Mouse (Mus musculus) erythroblast, embryonic 14.5 days (primary cell): ENCODE results near the gene Faf1. TPM values are rescaled to one million over a fixed set of nuclear protein-coding genes. Genes with fewer than 3 reads are reported as not detected.

Source experiments
- H3K27me3 ChIP-seq: 2 replicates; pipeline ENCODE4 v1.6.1; 2012; ENCODE audit warnings: inconsistent platforms; ENCODE audit not compliant: control insufficient read depth
- H3K36me3 ChIP-seq: 2 replicates; pipeline ENCODE4 v1.6.1; 2012; ENCODE audit warnings: mild to moderate bottlenecking, inconsistent platforms; ENCODE audit not compliant: control insufficient read depth
- H3K4me1 ChIP-seq: 2 replicates; pipeline ENCODE4 v1.6.1; 2012; ENCODE audit warnings: inconsistent platforms; ENCODE audit not compliant: control insufficient read depth
- H3K4me3 ChIP-seq: replicated peaks from 2 replicates; pipeline ENCODE3; 2012; ENCODE audit warnings: moderate library complexity, mild to moderate bottlenecking, inconsistent platforms
- H3K9me3 ChIP-seq: 2 replicates; pipeline ENCODE4 v1.6.1; 2012; ENCODE audit warnings: low read length, inconsistent platforms, mixed read lengths; ENCODE audit not compliant: control insufficient read depth
- GATA1 ChIP-seq: IDR thresholded peaks from 2 replicates; pipeline ENCODE4 v1.6.1; 2012; ENCODE audit warnings: low read length, inconsistent platforms, mixed read lengths
- TAL1 ChIP-seq: IDR thresholded peaks from 3 replicates; pipeline ENCODE4 v1.6.1; 2012; ENCODE audit warnings: low read length, inconsistent platforms, mixed read lengths
- polyA plus RNA-seq: library from polyadenylated mRNA; stranded (reverse); fragments of >175 nt; gene quantifications from 2 replicates; pipeline ENCODE4 v1.2.3, GENCODE M21; 2012

Faf1 gene
- polyA plus RNA-seq, 1 experiment = 0.77 TPM

DNA sequence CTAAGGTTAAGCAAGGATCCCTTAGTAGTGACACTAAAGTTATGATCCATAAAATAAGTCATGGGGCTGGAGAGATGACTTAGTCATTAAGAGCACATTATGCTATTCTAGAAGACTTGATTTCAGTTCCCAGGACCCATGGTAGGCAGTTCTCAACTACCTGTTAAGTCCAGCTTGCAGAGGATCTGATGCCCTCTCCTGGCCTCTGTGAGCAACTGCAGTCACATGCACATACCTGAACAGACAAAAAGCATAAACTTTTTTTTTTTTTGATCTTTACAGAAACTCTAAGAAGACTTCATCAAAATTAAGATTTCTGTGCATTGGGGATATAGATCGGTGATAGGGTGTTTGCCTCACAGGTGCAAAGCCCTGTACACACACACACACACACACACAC lies 254.1 kb downstream of the Faf1 start:
- peaks cover 14% of the 10 kb centered on the region for H3K36me3 ChIP-seq
- H3K4me1 ChIP-seq = no peaks in the 10 kb centered on the region
- TF ChIP-seq GATA1 = no peak
- TF ChIP-seq TAL1 = no peak
- H3K4me3 ChIP-seq = no peak overlapping the region
- H3K9me3 ChIP-seq = no peaks in the 10 kb centered on the region
- H3K27me3 ChIP-seq = no peaks in the 10 kb centered on the region

DNA sequence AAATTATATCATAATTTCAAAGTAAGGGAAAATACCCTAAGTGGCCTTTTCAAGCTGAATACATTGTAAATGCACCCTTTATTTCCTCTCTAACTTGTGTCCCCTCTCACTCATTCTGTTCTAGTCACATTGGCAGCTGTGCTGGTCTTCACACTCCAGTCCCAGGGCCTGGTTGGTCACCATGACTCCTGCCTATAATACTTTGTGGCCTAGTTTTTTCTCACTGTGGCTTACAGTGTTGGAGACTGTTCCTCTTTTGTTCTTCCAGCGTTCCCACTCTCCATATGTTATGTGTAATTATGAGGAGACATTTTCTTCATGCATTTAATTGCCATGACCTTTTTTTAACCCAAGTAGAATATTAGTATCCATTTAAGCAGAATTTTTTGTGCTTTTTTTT lies 254.5 kb downstream of the Faf1 start:
- Histone ChIP-seq H3K9me3 (no peaks in the 10 kb centered on the region), H3K36me3 (peaks cover 17% of the 10 kb centered on the region), H3K4me3 (no peak overlapping the region), H3K4me1 (no peaks in the 10 kb centered on the region), H3K27me3 (no peaks in the 10 kb centered on the region)
- TF ChIP-seq TAL1 (no peak), GATA1 (no peak)

DNA sequence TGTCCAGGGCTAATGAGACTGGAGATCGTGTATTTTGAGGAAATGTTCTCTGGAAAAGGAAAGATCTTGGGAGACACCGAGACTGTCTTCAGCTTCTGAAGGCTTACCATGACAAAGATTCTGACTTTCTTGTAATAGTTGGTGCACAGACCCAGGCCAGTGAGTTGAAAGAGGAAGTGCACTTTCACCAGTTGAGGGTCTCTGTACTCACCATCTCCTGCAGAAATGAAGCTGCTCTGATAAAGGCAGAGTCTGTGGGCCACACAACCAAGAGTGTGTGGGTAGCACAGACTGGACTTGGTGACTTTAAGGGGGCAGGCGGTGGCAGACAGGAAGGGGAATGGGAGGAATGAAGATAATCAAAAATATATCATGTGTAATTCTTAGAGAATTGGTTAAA lies 260.2 kb downstream of the Faf1 start:
- no peaks in the 10 kb centered on the region for H3K27me3 ChIP-seq
- H3K9me3 ChIP-seq = no peaks in the 10 kb centered on the region
- TF ChIP-seq GATA1 (no peak), TAL1 (no peak)
- H3K36me3 ChIP-seq = peaks cover 22% of the 10 kb centered on the region
- no peak overlapping the region for H3K4me3 ChIP-seq
- no peaks in the 10 kb centered on the region for H3K4me1 ChIP-seq

DNA sequence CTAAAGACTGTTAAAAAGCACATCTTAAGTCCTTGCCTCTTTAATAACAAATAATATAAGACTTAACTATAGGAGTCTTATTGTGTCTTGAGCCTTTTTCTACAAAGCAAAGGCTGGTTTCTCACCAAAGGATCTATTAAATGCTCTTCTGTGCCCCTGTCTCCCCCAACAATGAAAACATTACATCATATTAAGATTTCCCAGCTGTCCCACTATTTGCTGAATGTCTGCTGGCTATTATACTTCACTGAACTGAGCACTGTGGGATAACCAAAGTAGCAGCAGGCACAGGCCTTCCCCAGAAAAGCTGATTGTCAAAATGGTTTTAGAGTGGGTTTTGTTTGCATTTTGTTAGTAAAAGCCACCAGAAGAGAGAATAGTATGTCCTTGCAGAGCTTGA lies 262.9 kb downstream of the Faf1 start:
- Histone ChIP-seq H3K36me3 (peaks cover 24% of the 10 kb centered on the region), H3K27me3 (no peaks in the 10 kb centered on the region), H3K4me1 (no peaks in the 10 kb centered on the region), H3K9me3 (no peaks in the 10 kb centered on the region), H3K4me3 (no peak overlapping the region)
- no peak for TF ChIP-seq GATA1
- TF ChIP-seq TAL1 = no peak

DNA sequence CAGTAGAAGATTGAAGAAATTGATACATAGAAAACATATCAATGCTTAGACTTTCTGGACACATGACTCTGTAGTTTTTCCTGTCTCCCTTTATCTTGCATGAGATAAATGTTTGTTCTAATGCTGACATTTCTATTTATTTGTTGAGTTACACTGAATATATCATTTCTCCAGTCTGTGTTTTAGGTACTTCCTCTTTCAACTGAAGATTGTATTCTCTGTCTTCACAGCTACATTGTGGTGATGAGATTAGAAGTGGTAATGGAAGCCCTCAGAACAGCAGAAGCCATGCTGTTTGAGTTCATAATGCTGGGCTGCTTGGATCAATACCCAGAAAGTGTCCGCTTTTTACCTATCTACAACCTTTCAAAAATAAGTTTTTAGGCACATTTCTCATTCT lies 269.2 kb downstream of the Faf1 start:
- H3K4me1 ChIP-seq = peaks cover 14% of the 10 kb centered on the region
- H3K9me3 ChIP-seq = no peaks in the 10 kb centered on the region
- no peaks in the 10 kb centered on the region for H3K27me3 ChIP-seq
- H3K4me3 ChIP-seq = no peak overlapping the region
- TF ChIP-seq GATA1 (no peak), TAL1 (no peak)
- peaks cover 22% of the 10 kb centered on the region for H3K36me3 ChIP-seq

DNA sequence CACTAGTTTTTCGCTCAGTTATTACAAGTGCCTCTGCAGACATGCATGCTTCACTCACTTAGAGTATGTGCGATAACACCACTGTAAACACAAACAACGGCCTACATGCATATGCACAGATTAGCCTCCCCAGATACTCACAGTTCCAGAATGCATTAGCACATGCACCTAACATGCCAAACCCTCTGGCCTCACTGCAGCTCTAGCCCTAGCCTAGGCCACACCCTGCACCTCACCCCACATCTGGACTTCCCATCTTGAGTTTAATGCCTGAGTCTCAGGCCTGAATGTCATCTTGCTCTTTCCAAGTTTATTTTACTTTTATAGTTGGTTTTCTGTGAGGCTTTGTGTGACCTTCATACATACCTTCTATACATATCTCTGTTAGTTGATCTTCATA lies 272.9 kb downstream of the Faf1 start:
- Histone ChIP-seq H3K36me3 (peaks cover 19% of the 10 kb centered on the region), H3K27me3 (no peaks in the 10 kb centered on the region), H3K4me3 (no peak overlapping the region), H3K4me1 (peaks cover 14% of the 10 kb centered on the region), H3K9me3 (no peaks in the 10 kb centered on the region)
- TF ChIP-seq GATA1 = no peak
- TF ChIP-seq TAL1 = no peak

DNA sequence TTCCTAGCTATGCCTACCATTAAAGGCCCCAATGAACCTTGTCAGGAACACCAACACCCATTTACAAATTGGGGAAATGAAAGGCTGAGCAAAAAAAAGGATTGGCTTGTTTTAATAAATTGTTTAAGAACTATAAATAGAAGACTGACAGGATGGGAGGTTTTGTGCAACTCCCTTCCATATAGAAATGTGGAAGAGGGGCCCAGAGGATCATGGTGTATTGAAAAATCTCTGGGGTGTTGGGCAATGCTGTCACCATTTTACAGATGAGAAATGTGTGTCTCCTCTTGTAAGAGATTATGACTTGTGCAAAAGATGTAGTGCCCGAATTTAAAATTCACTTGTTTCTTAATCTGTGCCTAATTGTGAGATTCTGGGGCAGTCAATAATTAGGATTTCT lies 277.1 kb downstream of the Faf1 start:
- no peak overlapping the region for H3K4me3 ChIP-seq
- TF ChIP-seq GATA1 (no peak), TAL1 (no peak)
- peaks cover 11% of the 10 kb centered on the region for H3K36me3 ChIP-seq
- H3K9me3 ChIP-seq = no peaks in the 10 kb centered on the region
- H3K27me3 ChIP-seq = no peaks in the 10 kb centered on the region
- H3K4me1 ChIP-seq = peaks cover 12% of the 10 kb centered on the region

DNA sequence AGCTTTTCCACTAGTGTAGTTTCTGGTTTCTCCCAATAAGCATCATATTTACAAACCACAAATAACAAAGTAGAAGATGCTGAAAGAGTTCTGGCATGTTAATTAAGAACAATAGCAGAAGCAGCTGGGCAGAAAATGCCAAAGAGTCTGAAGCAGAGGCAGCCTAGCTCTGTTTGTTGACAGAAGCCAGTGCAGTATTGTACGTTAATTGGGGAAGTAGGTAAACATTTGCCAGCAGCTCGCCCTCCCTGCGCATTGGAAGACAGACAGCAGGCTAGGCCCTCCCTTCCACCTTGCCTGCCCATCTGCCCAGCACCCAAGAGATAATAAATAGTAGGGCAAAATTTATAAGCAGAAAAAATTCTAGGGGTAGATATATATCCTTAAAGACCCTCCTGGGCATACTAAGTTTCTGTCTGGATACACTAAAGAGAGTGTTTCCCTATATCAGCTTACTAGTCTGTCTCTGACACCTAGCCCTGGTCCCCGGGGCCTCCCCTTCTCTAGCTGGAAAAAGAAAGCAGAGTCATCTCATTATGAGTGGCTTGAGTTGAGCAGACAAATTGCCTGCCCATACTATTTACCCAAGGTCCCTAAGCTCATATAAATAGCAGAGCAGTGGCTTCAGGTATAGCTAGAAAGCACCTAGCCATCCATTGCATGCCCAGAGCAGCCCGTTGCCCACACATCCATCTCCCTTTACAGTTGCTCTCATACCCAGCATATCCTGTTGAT lies 284.0 kb downstream of the Faf1 start:
- H3K27me3 ChIP-seq = no peaks in the 10 kb centered on the region
- peaks cover 28% of the 10 kb centered on the region for H3K36me3 ChIP-seq
- no peak for TF ChIP-seq TAL1
- TF ChIP-seq GATA1 = no peak
- no peaks in the 10 kb centered on the region for H3K9me3 ChIP-seq
- H3K4me3 ChIP-seq = no peak overlapping the region
- H3K4me1 ChIP-seq = peaks cover 4% of the 10 kb centered on the region

DNA sequence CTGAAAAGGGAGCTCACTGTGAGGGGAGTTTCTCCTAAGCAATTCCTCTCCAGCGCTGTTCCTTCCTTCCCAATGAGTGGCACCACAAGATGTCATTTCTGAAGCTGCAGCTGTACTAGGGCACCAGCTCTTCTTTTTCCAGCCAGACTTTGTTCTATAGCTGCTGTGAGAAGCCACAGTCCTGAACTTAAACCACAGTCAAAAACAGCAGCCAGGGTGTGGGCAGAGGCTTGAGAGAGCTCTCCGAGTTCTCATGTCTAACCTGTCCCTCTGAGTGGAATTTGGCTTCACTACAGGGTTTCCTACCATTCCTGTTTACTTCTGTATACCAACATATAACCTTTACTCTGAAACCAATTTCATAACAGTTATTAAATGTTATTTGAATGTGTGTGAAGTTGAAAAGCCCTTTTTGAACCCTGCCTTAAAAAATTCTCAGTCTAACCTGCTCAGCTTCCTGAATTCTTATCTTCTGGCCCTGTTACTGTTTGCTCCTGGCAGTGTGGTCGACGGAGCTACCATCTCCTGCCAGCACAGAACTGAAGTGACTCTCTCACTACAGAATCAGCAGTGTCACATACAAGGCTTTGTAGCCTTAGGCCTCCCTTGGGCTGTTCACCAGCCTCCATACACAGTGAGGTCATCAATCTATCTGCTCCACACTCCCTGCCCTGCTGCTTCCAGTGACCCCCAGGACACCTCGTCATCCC lies 287.3 kb downstream of the Faf1 start:
- Histone ChIP-seq H3K9me3 (no peaks in the 10 kb centered on the region), H3K4me3 (no peak overlapping the region), H3K36me3 (peaks cover 22% of the 10 kb centered on the region), H3K4me1 (peaks cover 4% of the 10 kb centered on the region), H3K27me3 (no peaks in the 10 kb centered on the region)
- no peak for TF ChIP-seq TAL1
- TF ChIP-seq GATA1 = no peak

DNA sequence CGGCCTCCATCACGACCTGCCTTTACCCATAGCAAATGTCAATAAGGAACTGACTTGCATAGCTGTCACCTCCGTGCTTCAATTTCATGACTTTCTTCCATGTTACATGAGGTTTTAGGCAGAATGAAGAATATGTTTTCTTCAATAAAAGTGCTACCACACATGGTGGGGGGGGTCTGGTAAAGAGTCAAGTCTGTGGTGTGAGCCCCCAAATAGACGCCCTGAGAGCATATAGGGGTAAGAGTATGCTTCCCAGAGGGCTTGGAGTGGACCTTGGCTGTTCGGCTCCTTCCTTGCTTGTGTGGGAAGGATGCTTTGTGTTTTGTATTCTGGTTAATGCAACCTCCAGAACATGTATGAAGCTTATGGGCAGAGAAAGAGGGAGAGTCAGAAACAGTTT lies 293.2 kb downstream of the Faf1 start:
- Histone ChIP-seq H3K4me1 (peaks cover 3% of the 10 kb centered on the region), H3K4me3 (no peak overlapping the region), H3K36me3 (peaks cover 2% of the 10 kb centered on the region), H3K9me3 (no peaks in the 10 kb centered on the region), H3K27me3 (peaks cover 47% of the 10 kb centered on the region)
- TF ChIP-seq TAL1 = no peak
- no peak for TF ChIP-seq GATA1
